39 mouse cellular contexts compared by ENCODE assay signal in the genomic region with DNA sequence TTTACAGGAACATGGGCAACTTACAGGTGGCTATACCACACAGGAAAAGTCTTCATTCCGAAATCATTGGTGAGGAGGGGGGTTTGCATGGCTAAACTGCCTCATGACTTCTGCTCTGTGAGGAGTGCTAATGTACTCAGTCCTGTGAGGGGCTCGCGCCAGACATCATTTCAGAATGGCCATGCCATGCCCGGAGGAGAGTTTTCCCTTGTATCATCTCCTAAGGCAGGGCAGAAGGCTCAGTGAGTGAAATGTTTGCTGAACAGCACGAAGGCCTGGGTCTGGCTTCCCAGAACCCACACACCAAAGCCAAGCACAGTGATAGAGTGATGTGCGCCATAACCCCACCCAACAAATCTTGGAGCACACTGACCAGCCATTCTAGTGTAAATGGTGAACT. TPM values are rescaled to one million over a fixed set of nuclear protein-coding genes. Genes with fewer than 3 reads are reported as not detected.
"Had no signal": no experiment of that assay in that cellular context is flagged by ENCODE, and none has a peak within 500 bp of the region (broad histone marks: within the 10 kb centered on the region; RNA-seq: fewer than 3 reads in every experiment).

No protein-coding gene starts in this region.

- H3K4me2 ChIP-seq: heart, embryonic 11.5 days; heart, embryonic 13.5 days; heart, embryonic 15.5 days; hindbrain, embryonic 13.5 days; hindbrain, embryonic 15.5 days; kidney, embryonic 15.5 days; limb, embryonic 13.5 days; limb, embryonic 15.5 days; liver, embryonic 12.5 days had no signal

- H3K36me3 ChIP-seq: heart, embryonic 13.5 days; heart, embryonic 15.5 days; hindbrain, embryonic 13.5 days; hindbrain, embryonic 15.5 days; kidney, embryonic 15.5 days; limb, embryonic 13.5 days; limb, embryonic 15.5 days; liver, embryonic 12.5 days had no signal

- H3K9ac ChIP-seq: heart, embryonic 13.5 days; heart, embryonic 15.5 days; hindbrain, embryonic 13.5 days; hindbrain, embryonic 15.5 days; kidney, embryonic 15.5 days; limb, embryonic 13.5 days; limb, embryonic 15.5 days; liver, embryonic 12.5 days; liver, embryonic 14.5 days had no signal

- H3K4me3 ChIP-seq: heart, adult 2 months; heart, embryonic 13.5 days; heart, embryonic 15.5 days; hindbrain, embryonic 13.5 days; hindbrain, embryonic 15.5 days; kidney, embryonic 15.5 days; limb, embryonic 13.5 days; limb, embryonic 15.5 days; liver, embryonic 12.5 days had no signal

- H3K9me3 ChIP-seq: heart, embryonic 13.5 days; heart, embryonic 15.5 days; hindbrain, embryonic 13.5 days; hindbrain, embryonic 15.5 days; kidney, embryonic 15.5 days; limb, embryonic 13.5 days; limb, embryonic 15.5 days; liver, embryonic 12.5 days had no signal

- H3K27me3 ChIP-seq: hindbrain, embryonic 15.5 days; limb, embryonic 15.5 days had no signal

- H3K27ac ChIP-seq: heart, adult 2 months; heart, embryonic 13.5 days; heart, embryonic 15.5 days; hindbrain, embryonic 13.5 days; hindbrain, embryonic 15.5 days; hindbrain, postnatal 0 days; kidney, embryonic 15.5 days; kidney, postnatal 0 days; limb, embryonic 13.5 days; limb, embryonic 15.5 days; liver, embryonic 12.5 days; liver, embryonic 14.5 days had no signal

- ATAC-seq: hindbrain, postnatal 0 days; intestine, embryonic 16.5 days; liver, embryonic 12.5 days had no signal

- H3K4me1 ChIP-seq: heart, embryonic 13.5 days; heart, embryonic 15.5 days; kidney, embryonic 15.5 days; limb, embryonic 13.5 days; limb, embryonic 15.5 days; liver, embryonic 12.5 days had no signal

- DNase-seq: gastrocnemius, postnatal 14 days; gastrocnemius, postnatal 36 days; heart, adult 11 months; heart, adult 2 months; heart, postnatal 14 days; heart, postnatal 36 days; kidney, adult 11 months; kidney, adult 2 months; kidney, adult 9 months; kidney, postnatal 14 days; kidney, postnatal 36 days; layer of hippocampus, adult 9-11 months; layer of hippocampus, postnatal 36 days; left cerebral cortex, postnatal 4 days had no signal

RNA-seq across cellular contexts. Expression of gene Slc17a9, which starts 17.8 kb away (rescaled TPM):
- total RNA-seq: gastrocnemius, adult 18-20 months had no signal

RNA-seq across cellular contexts. Expression of gene Bhlhe23, which starts 33.9 kb away (rescaled TPM):
- total RNA-seq: gastrocnemius, adult 18-20 months; gastrocnemius, adult 8-10 months; gastrocnemius, postnatal 14 days; gastrocnemius, postnatal 36 days; heart, adult 2 months; heart, postnatal 14 days; heart, postnatal 36 days; hematopoietic stem cell, adult 5-6 weeks; layer of hippocampus, adult 18-20 months; layer of hippocampus, adult 8-10 months; layer of hippocampus, postnatal 36 days; left cerebral cortex, adult 8-10 months; left cerebral cortex, postnatal 4 days; liver, adult 2 months had no signal
- polyA plus RNA-seq: gonadal fat pad, adult 2 months; heart, adult 2 months; heart, embryonic 11.5 days; heart, embryonic 13.5 days; heart, embryonic 15.5 days; heart, postnatal 0 days; intestine, embryonic 14.5 days; intestine, embryonic 16.5 days; kidney, adult 2 months; kidney, embryonic 15.5 days; kidney, postnatal 0 days; large intestine, adult 2 months; limb, embryonic 11.5 days; limb, embryonic 15.5 days; liver, adult 2 months; liver, embryonic 12.5 days; liver, embryonic 14.5 days had no signal
